Mouse (Mus musculus): ENCODE measurements around the gene I830077J02Rik. TPM values are rescaled to one million over a fixed set of nuclear protein-coding genes. Genes with fewer than 3 reads are reported as not detected.
"Not testable (repeated sequence)": the region's sequence is repeated elsewhere in the genome, so short reads cannot be mapped to it uniquely, and the experiment has no call there.

I830077J02Rik gene
- polyA plus RNA-seq, 1 experiment from 2014 or later: 1.5 TPM

- Histone ChIP-seq H3K27ac (replicated peaks in 1 of 2; ENCODE audit: control insufficient read depth in 1 of 2, insufficient read depth in 1 of 2, low read depth in 2 of 2, low read length in 2 of 2) (0 out of 4 replicates have a peak overlapping the region, but pooled peaks of 1 of the 2 experiments have one; percentile 46), H3K4me1 (ENCODE audit: control insufficient read depth in 2 of 2, insufficient read depth in 2 of 2, low read length in 2 of 2) (peaks cover 4 to 14% of the 10 kb centered on the region in 2 experiments; a peak in 3 of 4 replicates), H3K4me2 (ENCODE audit: low read length) (no peak overlapping the region), H3K9me3 (ENCODE audit: control insufficient read depth, low read length) (no peaks in the 10 kb centered on the region), H3K36me3 (ENCODE audit: control insufficient read depth, insufficient read depth, low read length) (no peaks in the 10 kb centered on the region), H3K9ac (ENCODE audit: low read length) (peak overlapping the region; percentile 21; the same call in 1 of the 2 replicates), H3K27me3 (ENCODE audit: control insufficient read depth, insufficient read depth, low read length) (no peaks in the 10 kb centered on the region), H3K4me3 (ENCODE audit: control insufficient read depth in 1 of 2, insufficient read depth in 1 of 2, low read depth in 1 of 2, low read length in 2 of 2) (no peak overlapping the region)
- 51% methylated on average over 3 of the region's 3 CpGs for WGBS
- ATAC-seq (ENCODE audit: insufficient number of reproducible peaks, insufficient read depth, low FRiP score, low read depth): no peak
These were observed 14.1 kb downstream of the I830077J02Rik start for GRCm38 (mm10) chr3:105918355-105918745.

- ATAC-seq (ENCODE audit: insufficient number of reproducible peaks, insufficient read depth, low FRiP score, low read depth): peak; percentile 20; the same call in 1 of the 2 replicates
- Histone ChIP-seq H3K4me3 (ENCODE audit: control insufficient read depth in 1 of 2, insufficient read depth in 1 of 2, low read depth in 1 of 2, low read length in 2 of 2) (no peak overlapping the region), H3K36me3 (ENCODE audit: control insufficient read depth, insufficient read depth, low read length) (no peaks in the 10 kb centered on the region), H3K9me3 (ENCODE audit: control insufficient read depth, low read length) (no peaks in the 10 kb centered on the region), H3K4me2 (ENCODE audit: low read length) (no peak overlapping the region), H3K4me1 (ENCODE audit: control insufficient read depth in 2 of 2, insufficient read depth in 2 of 2, low read length in 2 of 2) (peaks cover 4 to 14% of the 10 kb centered on the region in 2 experiments; a peak in 3 of 4 replicates), H3K27me3 (ENCODE audit: control insufficient read depth, insufficient read depth, low read length) (no peaks in the 10 kb centered on the region), H3K9ac (ENCODE audit: low read length) (peak overlapping the region; percentile 21; the same call in 1 of the 2 replicates), H3K27ac (replicated peaks in 1 of 2; ENCODE audit: control insufficient read depth in 1 of 2, insufficient read depth in 1 of 2, low read depth in 2 of 2, low read length in 2 of 2) (peak overlapping the region in 1 of 2 experiments; percentile 46; a peak in 1 of 4 replicates)
- 32% methylated on average over 10 of the region's 10 CpGs for WGBS
These were observed 14.7 kb downstream of the I830077J02Rik start for GRCm38 (mm10) chr3:105917656-105918354.

GRCm38 (mm10) chr3:105916455-105916854 is 16.0 kb downstream of the I830077J02Rik start:
- ATAC-seq (ENCODE audit: insufficient number of reproducible peaks, insufficient read depth, low FRiP score, low read depth): not testable (repeated sequence)

GRCm38 (mm10) chr3:105915281-105915680 is 17.2 kb downstream of the I830077J02Rik start:
- no peaks in the 10 kb centered on the region for H3K9me3 ChIP-seq (ENCODE audit: control insufficient read depth, low read length)
- no peaks in the 10 kb centered on the region for H3K36me3 ChIP-seq (ENCODE audit: control insufficient read depth, insufficient read depth, low read length)
- WGBS: 28% methylated on average over 1 of the region's 1 CpGs
- peaks cover 4 to 14% of the 10 kb centered on the region in 2 experiments for H3K4me1 ChIP-seq (ENCODE audit: control insufficient read depth in 2 of 2, insufficient read depth in 2 of 2, low read length in 2 of 2)
- H3K27me3 ChIP-seq (ENCODE audit: control insufficient read depth, insufficient read depth, low read length): peaks cover 4% of the 10 kb centered on the region; the same call in 1 of the 2 replicates
- no peak overlapping the region for H3K4me2 ChIP-seq (ENCODE audit: low read length)
- no peak overlapping the region for H3K27ac ChIP-seq (replicated peaks in 1 of 2; ENCODE audit: control insufficient read depth in 1 of 2, insufficient read depth in 1 of 2, low read depth in 2 of 2, low read length in 2 of 2)
- ATAC-seq (ENCODE audit: insufficient number of reproducible peaks, insufficient read depth, low FRiP score, low read depth): no peak
- H3K9ac ChIP-seq (ENCODE audit: low read length): no peak overlapping the region
- no peak overlapping the region for H3K4me3 ChIP-seq (ENCODE audit: control insufficient read depth in 1 of 2, insufficient read depth in 1 of 2, low read depth in 1 of 2, low read length in 2 of 2)

More at GRCm38 (mm10) chr3:105916455-105916854, 16.0 kb downstream of the I830077J02Rik start:
- H3K9me3 ChIP-seq (ENCODE audit: control insufficient read depth, low read length); H3K27ac ChIP-seq (replicated peaks in 1 of 2; ENCODE audit: control insufficient read depth in 1 of 2, insufficient read depth in 1 of 2, low read depth in 2 of 2, low read length in 2 of 2); H3K4me2 ChIP-seq (ENCODE audit: low read length); H3K9ac ChIP-seq (ENCODE audit: low read length); H3K4me3 ChIP-seq (ENCODE audit: control insufficient read depth in 1 of 2, insufficient read depth in 1 of 2, low read depth in 1 of 2, low read length in 2 of 2); H3K36me3 ChIP-seq (ENCODE audit: control insufficient read depth, insufficient read depth, low read length); H3K27me3 ChIP-seq (ENCODE audit: control insufficient read depth, insufficient read depth, low read length): not testable (repeated sequence)
- peaks cover 4 to 14% of the 10 kb centered on the region in 2 experiments for H3K4me1 ChIP-seq (ENCODE audit: control insufficient read depth in 2 of 2, insufficient read depth in 2 of 2, low read length in 2 of 2)

- no peaks in the 10 kb centered on the region for H3K36me3 ChIP-seq (ENCODE audit: control insufficient read depth, insufficient read depth, low read length)
- H3K4me3 ChIP-seq (ENCODE audit: control insufficient read depth in 1 of 2, insufficient read depth in 1 of 2, low read depth in 1 of 2, low read length in 2 of 2): no peak overlapping the region
- H3K9me3 ChIP-seq (ENCODE audit: control insufficient read depth, low read length): no peaks in the 10 kb centered on the region
- H3K27ac ChIP-seq (replicated peaks in 1 of 2; ENCODE audit: control insufficient read depth in 1 of 2, insufficient read depth in 1 of 2, low read depth in 2 of 2, low read length in 2 of 2): 0 out of 4 replicates have a peak overlapping the region, but pooled peaks of 1 of the 2 experiments have one; percentile 0
- peak overlapping the region; percentile 26; the same call in 1 of the 2 replicates for H3K4me2 ChIP-seq (ENCODE audit: low read length)
- peaks cover 4% of the 10 kb centered on the region; the same call in 1 of the 2 replicates for H3K27me3 ChIP-seq (ENCODE audit: control insufficient read depth, insufficient read depth, low read length)
- H3K9ac ChIP-seq (ENCODE audit: low read length): no peak overlapping the region
- H3K4me1 ChIP-seq (ENCODE audit: control insufficient read depth in 2 of 2, insufficient read depth in 2 of 2, low read length in 2 of 2): peaks cover 4 to 14% of the 10 kb centered on the region in 2 experiments
- WGBS: 9% methylated on average over 10 of the region's 10 CpGs
- ATAC-seq (ENCODE audit: insufficient number of reproducible peaks, insufficient read depth, low FRiP score, low read depth): 0 out of 2 replicates have a peak, but pooled peaks have one; percentile 12
These were observed 18.4 kb downstream of the I830077J02Rik start for GRCm38 (mm10) chr3:105913839-105914681.

- H3K4me2 ChIP-seq (ENCODE audit: low read length): no peak overlapping the region
- H3K9me3 ChIP-seq (ENCODE audit: control insufficient read depth, low read length): no peaks in the 10 kb centered on the region
- no peak overlapping the region for H3K9ac ChIP-seq (ENCODE audit: low read length)
- no peak overlapping the region for H3K27ac ChIP-seq (replicated peaks in 1 of 2; ENCODE audit: control insufficient read depth in 1 of 2, insufficient read depth in 1 of 2, low read depth in 2 of 2, low read length in 2 of 2)
- peaks cover 9 to 20% of the 10 kb centered on the region in 2 experiments for H3K4me1 ChIP-seq (ENCODE audit: control insufficient read depth in 2 of 2, insufficient read depth in 2 of 2, low read length in 2 of 2)
- H3K36me3 ChIP-seq (ENCODE audit: control insufficient read depth, insufficient read depth, low read length): no peaks in the 10 kb centered on the region
- 55% methylated on average over 9 of the region's 9 CpGs for WGBS
- H3K4me3 ChIP-seq (ENCODE audit: control insufficient read depth in 1 of 2, insufficient read depth in 1 of 2, low read depth in 1 of 2, low read length in 2 of 2): no peak overlapping the region
- peaks cover 4% of the 10 kb centered on the region; the same call in 1 of the 2 replicates for H3K27me3 ChIP-seq (ENCODE audit: control insufficient read depth, insufficient read depth, low read length)
- ATAC-seq (ENCODE audit: insufficient number of reproducible peaks, insufficient read depth, low FRiP score, low read depth): no peak
These were observed 20.2 kb downstream of the I830077J02Rik start for GRCm38 (mm10) chr3:105912097-105912880.
